Mouse (Mus musculus) activated CD4-positive, CD25-positive, alpha-beta regulatory T cell, adult 4 months (primary cell): ENCODE data around the gene Id4. TPM values are rescaled to one million over a fixed set of nuclear protein-coding genes. Genes with fewer than 3 reads are reported as not detected.

Source experiments
- ATAC-seq: one replicate; pipeline ENCODE4 v1.8.0; 2017
- polyA plus RNA-seq, 2 experiments: library from polyadenylated mRNA; unstranded; fragments of 100-300 nt; shearing (Covaris generic); gene quantifications; one replicate each; pipeline ENCODE4 v1.2.1; 2017

Id4 gene
- polyA plus RNA-seq: not detected

DNA sequence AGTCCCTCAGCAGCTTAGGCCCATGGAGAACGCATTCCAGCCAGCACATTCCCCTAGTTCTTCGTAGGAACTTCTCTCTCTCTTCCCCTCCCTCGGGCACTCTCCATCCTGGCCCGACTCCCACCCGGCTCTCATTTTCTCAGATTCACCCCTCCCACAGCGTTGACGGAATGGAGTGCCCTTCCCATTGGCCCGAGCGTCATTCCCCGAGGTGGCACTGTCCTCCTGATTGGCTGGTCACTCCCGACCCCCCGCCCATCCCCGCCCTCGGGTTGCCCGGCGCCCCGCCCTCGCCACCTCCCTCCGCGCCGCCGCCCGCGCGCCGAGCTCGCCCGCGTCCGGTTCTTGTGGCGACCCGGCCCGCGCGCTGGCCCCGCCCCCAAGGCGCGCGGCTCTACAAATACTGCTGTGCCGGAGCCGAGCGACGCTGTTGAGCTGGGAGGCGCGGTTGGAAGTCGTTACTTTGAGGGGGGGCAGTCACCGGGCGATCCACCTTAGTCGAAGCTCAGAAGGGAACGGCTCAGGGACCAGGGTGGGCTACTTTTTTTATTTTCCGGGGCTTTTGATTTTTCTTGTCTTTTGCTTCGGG is at the start of gene Id4:
TSS of gene Id4 (plus strand) at position 539 of the 589 bp plus-strand sequence.
- ATAC-seq: no peak

DNA sequence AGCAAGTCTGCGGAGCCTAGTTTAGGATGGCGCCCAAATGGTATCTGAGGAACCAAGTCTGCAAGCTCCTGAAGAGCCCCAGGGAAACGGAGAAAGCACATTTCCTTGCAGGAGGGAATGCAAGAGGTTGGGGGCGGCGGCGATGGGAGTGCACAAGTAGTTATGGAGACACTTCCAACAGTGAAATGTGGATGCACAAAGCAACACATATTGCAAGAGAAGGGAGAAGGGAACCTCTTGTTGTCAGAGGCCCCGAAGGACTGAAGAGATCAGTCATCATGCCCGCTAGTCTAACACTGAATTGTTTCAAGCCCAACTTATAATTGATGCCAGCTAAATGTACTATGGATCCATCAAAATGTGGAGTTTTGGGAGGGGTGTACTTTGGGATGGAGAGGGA is 33.9 kb upstream of the Id4 start:
- no peak for ATAC-seq

DNA sequence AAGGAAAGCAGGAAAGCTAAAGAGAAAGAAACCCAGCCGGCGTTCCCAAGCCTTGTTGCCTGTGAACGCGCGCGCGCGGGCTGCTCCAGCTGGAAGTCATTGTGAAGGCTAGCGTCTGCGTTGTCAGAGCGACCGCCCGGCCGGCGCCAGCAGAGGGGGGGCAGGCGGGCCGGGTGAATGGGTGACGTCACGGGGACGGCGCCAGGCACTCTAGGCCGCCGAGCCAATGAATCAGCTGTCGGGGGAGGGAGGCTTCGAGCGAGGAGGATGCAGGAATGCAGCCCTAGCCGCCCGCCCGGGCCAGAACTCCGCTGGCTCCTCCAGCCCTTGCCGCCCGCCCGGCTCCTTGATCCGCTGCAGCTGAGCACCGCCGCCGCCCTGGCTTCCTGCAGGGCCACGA is 33.3 kb upstream of the Id4 start:
- ATAC-seq: no peak

DNA sequence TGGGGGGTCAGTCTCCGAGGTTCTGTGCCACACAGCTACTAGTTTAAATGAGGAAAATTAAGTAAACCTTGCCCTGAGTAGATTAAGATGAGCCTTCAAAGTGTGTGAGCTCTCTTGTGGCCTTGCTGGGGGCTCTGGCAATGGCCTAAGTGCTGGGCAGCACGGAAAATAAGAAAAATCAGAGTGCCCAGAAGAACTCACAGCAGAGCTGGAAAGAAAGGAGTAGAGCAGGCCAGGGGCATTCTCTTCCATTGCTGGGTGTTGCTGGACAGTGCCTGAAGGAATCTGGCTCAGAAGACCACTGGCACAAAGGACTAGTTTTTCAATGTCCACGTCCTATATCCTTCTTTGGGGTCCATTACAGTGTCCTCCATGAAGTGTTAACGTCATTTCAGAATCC is 32.9 kb upstream of the Id4 start:
- ATAC-seq: no peak

DNA sequence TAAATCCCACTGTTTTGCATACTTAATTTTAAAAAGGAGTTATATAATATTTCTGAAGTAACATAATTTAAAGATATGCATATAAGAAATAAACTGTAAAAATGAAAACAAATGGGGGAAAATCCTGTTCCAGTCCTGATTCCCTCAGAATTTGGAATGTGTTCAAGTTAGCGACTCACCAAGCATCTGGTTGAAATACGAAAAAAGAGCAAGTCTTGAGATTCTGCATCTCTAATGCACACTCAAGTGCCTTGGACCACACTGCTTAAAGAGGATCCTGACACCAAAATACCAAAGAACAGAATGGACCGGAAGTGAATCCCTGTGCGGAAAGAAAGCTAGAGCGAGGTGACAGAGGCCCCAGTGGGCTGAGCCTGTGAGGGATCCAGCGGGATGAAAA is 30.0 kb upstream of the Id4 start:
- no peak for ATAC-seq

DNA sequence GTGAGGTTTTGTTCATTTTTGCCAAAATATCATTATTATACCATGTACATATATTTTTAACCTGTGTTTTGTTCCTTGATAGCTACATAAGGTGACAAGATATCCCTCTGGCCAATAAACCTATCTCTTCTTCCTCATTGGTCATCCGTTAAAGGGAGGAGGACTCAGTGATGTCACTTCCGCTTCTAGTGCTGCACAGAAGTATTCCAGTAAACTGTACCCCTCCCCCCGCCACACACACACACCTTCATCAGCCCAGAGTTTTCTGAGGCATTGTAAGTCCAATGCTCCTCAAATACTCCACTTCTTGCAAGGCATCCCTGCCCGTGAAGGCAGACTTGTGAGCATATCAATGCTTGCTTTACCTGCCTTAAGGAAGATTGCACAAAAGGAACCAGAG is 24.6 kb upstream of the Id4 start:
- no peak for ATAC-seq

DNA sequence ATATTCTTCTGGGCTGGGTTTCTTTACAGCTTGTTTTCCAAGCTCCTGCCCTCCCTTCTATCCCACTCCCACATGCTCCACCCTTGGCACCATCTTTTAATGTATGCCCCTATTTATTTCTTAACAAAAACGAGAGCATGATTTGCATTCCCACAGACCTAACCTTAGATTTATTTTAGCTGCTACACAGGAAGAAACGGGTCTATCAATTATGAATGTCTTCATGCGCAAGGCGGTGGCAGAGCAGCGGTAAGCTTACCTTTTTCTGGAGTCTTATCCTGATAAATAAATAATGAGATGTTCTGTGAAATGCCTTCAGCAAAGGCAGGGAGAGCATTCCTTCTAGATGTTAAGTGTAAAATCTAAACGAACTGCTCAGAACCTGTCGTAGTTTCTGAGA is 24.2 kb upstream of the Id4 start:
- no peak for ATAC-seq

DNA sequence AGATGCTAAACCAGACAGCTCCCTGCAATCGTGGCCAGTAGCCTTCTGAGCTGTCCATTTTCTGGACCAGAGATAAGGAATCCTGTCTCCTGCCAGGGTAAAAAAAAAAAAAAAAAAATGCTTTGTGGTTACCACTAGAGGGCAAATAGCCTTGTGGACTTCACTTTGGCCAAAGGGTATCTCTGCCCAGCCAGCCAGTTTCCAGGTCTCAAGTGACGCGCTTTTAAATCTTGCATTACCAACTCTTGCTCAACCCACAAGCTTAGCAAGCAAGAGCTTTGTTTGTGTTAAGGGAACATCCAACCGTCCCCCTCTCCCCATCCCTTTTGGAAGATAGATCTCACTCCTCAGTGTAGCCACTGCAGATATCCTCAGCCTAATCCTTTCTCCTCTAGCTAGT is 23.5 kb upstream of the Id4 start:
- no peak for ATAC-seq

DNA sequence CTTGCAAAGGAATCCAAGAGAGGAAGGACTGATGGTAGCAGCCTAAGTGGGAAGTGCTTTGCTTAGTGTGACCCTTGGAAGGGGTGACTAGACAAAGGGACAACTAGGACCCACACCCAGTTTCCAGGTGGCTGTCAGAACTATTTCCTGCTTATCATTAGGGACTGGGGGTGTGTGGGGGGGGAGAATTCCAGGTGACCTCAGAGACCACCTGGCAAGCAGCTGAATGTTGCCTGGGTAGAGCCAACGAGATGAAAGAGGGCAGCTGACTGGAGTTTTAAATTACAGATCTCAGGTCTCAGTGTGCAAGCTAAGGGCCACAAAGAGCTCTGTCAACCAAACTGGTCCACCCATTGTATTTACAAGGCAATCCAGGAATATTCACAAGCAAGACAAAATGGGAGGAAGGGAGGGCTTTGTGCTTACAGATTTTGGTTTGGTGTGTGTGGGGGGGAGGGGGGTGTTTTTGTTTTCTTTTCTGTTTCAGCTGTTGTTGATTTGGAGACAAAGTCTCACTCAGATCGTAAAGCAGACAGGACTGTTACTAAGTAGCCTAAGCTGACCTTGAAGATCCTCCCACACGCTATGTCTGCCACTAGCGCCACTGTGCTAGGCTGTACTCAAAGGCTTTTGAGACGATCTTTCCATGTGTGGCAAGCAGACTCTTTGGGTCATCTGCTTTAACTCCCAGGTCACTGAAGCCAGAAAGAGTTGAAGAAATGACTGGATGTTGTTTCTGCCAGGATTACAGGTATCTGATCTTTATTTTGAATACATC is 15.6 kb upstream of the Id4 start:
- ATAC-seq: no peak

DNA sequence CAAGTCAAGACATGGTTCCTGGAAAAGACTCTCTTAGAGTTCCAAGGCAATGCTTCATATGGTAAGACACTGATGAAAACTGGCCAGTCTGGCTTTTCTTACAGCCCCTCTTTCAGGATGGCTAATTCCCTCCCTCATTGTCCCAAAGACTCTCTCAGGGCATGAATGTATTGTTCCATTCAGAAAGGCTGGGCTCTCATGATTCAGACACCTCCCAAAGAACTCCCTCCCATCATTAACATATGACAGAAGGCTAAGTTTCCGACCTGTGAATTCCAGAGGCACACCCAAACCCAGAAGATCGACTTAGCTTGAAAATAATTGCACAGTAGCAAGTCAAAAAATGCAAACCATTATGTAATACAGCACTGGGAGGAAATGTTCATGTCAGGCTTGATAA is 8.5 kb upstream of the Id4 start:
- no peak for ATAC-seq

DNA sequence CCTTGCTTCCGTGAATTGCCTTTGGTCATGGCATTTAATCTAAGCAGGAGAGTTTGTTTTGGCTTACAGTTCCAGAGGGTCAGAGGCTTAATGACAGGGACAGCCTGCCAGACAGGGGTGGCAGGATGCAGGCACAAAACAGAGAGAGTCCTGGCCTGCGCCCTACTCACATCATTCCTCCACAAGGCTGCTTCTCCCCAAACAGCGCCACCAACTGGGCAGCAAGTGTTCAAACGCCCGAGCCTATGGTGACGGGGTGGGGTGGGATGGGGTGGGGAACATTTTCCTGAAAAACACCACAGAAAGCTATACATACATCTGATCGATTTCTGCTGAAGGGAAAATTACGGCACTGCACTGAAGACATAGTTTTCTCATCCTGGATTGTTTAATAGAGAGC is 6.0 kb upstream of the Id4 start:
- no peak for ATAC-seq

DNA sequence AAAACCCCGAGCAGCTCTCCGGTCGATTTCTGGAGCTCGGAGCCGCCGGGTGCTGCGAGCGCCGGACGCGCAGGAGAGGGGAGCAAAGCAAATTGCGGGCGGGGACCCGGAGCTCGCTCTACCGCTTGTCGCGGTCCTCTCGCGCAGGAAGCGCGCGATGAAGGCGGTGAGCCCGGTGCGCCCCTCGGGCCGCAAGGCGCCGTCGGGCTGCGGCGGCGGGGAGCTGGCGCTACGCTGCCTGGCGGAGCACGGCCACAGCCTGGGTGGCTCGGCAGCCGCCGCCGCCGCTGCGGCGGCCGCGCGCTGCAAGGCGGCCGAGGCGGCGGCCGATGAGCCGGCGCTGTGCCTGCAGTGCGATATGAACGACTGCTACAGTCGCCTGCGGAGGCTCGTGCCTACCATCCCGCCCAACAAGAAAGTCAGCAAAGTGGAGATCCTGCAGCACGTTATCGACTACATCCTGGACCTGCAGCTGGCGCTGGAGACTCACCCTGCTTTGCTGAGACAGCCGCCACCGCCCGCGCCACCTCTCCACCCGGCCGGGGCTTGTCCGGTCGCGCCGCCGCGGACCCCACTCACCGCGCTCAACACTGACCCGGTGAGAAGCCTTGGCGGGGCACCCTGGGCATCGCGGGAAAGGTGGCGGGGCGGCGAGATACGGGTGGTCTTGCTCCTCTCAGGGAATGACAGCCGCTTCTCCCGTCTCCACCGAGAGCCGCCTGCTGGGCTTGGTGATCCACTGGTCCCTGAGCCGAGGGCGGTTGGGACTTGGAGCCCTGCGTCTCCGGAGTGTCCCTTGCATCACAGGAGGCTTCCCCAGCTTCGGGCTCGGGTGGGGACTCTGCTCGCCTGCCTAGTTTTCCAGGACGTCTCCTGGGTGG is 553 bp downstream of the Id4 start:
- ATAC-seq: no peak

DNA sequence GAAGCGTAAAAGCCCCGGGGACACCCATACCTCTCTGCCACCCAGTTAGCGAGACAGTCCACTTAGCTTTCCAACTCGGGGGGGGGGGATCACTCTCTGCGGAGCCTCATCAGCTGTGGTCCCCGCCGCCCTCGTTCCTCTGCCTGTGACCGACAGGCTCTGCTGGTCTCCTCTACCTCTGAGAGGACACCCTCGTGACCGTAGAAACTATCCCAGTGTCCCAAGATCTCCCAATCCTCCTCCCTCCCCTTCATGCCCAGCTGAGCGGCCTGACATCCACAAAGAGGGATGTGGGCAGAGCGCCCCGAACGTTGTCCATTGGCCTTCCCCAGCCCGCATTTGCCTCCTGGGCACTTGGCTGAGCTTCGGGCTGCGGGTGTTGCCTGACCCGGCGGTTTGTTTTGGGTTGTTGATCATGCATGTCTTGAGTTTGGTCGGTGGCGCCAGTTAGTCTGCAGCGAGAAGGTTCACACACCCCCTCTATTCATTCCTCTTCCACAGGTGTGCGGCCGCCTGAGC is 1.5 kb downstream of the Id4 start:
- ATAC-seq: no peak

DNA sequence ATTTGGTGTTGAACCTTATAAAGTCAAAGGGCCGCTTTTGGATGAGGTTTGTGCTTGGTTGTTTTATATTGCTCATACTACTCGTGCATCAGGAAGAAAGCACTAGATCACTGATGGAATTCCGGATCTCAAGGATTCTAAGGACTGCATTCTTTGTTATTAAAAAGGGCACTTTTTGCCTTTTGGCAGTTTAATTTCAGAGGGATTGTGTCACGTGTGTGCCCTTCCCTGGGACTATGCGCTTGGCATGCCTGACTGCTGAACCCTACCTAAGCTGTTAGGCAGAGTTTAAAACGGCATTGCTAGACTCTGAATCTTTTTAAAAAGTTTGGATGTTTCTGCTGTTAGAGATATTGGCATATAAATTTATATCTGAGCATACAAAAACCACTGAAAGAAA is 4.0 kb downstream of the Id4 start:
- ATAC-seq: no peak

DNA sequence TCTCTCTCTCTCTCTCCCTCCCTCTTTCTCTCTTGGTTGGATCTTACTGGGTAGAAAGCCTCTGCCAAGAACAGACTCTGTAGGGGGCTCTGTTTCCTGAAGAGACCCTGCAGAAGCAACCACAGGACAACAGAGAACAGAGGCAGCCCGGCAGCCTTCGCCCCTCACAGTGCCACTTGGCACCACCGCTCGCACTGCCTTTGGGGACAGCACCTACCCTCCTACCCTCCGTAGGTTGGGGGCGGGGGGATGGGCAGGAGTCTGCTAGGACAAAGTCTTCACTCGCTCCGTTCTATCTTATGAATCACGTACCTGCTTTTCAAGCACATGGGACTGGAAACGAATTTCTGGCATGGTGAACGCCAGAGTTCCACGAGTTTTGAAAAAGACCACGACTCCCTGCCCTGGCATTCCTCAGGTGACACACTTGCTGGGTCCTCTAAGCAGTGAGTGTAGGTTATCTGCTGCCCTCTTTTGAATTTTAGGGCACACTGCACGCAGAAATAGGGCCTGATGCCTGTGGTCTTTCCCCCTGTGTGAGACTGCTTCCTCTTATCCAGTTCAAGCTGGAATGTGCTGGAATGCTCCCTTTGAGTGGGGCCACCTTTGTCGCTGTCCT is 12.5 kb downstream of the Id4 start:
- no peak for ATAC-seq

DNA sequence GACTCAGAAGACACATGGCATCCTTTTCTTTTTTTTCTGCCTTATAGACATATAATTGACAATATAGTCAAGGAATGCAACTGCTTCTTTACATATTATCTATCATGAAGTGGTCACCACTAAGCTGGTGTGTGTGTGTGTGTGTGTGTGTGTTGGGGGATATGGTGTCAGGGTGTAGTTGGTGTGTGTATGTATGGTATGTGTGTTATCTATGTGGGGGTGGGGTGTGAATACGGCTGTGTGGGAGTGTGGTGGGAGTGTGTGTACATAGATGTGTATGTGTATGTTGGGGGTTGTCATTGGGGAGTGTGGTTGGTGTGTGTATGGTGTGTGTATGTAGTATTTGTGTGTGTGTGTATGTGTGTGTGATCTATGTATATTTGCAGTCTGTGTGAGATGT is 13.1 kb downstream of the Id4 start:
- no peak for ATAC-seq

DNA sequence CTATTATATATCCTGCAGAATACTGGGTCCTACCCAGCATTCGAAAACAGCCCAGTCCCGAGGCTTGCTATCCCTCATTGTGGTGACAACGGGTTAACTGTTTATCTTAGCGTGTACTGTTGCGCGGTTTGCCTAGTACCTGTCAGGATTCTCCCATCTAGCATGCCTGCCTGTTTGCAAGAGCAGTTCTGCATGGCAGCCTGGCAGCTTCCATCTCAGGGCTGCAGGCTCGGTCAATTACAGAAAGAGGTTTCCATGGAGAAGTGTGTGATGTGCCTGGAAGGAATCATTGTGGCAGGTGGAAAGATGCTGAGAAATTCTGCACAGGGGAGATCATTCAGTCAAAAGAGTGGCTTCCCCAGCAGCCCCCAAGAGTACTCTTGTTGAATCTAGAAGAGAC is 16.0 kb downstream of the Id4 start:
- ATAC-seq: no peak

DNA sequence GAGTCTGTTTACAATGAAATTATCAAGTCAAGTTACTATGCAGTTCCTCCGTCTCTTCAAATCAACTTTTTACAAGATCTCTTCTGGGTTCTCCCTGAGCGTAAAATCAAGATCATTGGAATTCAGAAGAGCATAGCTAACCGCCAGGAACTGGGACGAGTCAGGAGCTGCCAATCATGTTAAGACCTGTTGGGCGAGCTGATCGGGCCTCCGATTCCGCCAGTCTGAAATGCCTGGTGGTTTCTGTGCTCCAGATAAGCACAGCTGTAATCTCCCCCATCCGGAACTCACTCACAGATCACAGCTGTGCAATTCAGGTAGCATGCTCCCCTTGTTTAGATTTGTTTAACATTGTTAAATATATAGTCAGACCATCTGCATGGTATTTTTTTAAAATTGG is 23.4 kb downstream of the Id4 start:
- ATAC-seq: no peak

DNA sequence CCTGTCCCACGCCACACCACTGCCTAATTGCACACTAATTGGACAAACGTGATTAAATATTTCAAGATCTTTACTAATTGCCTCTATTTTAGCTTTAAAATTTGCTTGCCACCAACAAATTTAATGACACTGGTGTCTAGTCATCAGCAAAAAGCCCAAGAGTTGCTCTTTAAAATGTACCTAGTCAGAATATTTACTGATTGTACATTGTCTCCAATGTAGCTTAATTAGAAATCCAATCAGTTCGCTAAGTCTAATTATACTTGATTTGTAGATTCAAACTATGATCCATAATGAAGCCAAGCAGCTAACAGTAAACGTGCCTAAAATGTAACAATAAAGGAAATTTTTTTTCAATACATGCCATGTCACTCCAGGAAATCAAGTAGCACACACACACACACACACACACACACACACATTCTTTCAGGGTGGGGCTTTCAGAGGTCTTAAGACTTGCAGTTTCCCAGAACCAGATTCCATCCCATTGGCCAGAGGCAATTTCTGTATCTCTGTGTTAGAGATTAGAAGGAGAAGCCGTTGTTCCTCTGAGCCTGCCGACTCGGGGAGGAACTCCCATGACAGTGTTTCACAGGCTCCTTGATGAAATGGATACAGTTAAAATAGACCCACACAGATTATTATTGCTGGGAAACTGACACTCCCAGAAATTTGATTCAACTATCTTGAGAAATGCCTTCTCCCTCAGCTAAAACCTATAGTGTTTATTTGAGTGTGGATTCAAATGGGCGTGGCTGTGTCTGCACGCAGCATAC is 24.1 kb downstream of the Id4 start:
- no peak for ATAC-seq

DNA sequence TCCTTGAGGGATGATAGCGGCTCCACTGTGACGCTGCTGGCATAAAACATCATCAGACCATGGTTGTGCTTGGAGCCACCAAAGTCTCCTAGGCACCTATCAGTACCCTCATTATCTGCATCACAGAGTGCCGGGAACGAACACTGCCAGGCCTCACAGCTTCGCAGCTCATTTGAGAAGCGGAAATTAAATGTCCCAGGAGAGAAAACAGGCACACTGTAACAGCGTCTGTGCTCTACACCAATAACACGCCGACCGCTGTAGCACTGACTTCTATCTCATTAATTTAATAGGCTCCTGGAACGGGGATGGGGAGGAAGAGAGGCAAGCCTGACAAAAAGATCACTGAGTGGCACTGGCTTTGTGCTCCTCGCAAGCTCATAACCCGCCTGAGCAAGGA is 29.4 kb downstream of the Id4 start:
- no peak for ATAC-seq

DNA sequence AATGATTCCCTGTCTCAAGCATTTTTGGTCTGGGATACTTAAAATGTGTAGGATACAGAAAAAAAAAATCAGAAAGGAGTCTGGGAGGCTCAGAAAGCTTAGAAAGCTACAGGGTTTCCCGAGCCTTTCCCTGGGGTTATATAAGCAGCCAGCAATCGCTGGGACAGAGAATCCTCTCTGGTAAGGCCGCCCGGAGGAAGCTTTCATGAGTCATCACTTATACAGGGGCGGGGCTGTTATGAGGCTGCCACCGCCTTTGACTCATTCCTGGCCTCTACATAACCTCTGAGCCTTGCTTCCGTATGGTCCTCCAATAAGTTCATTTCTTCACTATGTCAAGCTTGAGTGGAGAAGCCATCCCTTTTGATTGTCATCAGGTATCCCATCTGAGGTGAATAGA is 53.5 kb downstream of the Id4 start:
- ATAC-seq: no peak
